Mouse (Mus musculus) MEL-GATA-1-ER (cell line): ENCODE results near the gene Myo7a.

Experiments used
- DNase-seq: peaks from one replicate; pipeline ENCODE4 v3.0.0-alpha.2; 2012; ENCODE audit warnings: low read depth; ENCODE audit errors: extremely low read depth

Gene Myo7a

GRCm38 (mm10) chr7:98142648-98143047 is 23.3 kb upstream of the Myo7a start:
- DNase-seq, result no peak

GRCm38 (mm10) chr7:98142247-98142646 is 22.9 kb upstream of the Myo7a start:
- DNase-seq, result no peak

- no peak for DNase-seq
Measured at GRCm38 (mm10) chr7:98141206-98141605, 21.9 kb upstream of the Myo7a start.

GRCm38 (mm10) chr7:98140597-98140996 is 21.3 kb upstream of the Myo7a start:
- no peak for DNase-seq

GRCm38 (mm10) chr7:98139216-98139615 is 19.9 kb upstream of the Myo7a start:
- DNase-seq, result no peak

- no peak for DNase-seq
Measured at GRCm38 (mm10) chr7:98137995-98138394, 18.7 kb upstream of the Myo7a start.

GRCm38 (mm10) chr7:98137583-98137982 is 18.3 kb upstream of the Myo7a start:
- no peak for DNase-seq

- no peak for DNase-seq
Measured at GRCm38 (mm10) chr7:98131751-98132150, 12.4 kb upstream of the Myo7a start.

- no peak for DNase-seq
Measured at GRCm38 (mm10) chr7:98125473-98125872, 6.1 kb upstream of the Myo7a start.

- no peak for DNase-seq
Measured at GRCm38 (mm10) chr7:98124701-98125100, 5.4 kb upstream of the Myo7a start.

- no peak for DNase-seq
Measured at GRCm38 (mm10) chr7:98121673-98122072, 2.3 kb upstream of the Myo7a start.

- no peak for DNase-seq
Measured at GRCm38 (mm10) chr7:98121241-98121640, 1.9 kb upstream of the Myo7a start.

GRCm38 (mm10) chr7:98120325-98120724 is 1.0 kb upstream of the Myo7a start:
- DNase-seq, result peak; percentile 38

GRCm38 (mm10) chr7:98119961-98120232 is 573 bp upstream of the Myo7a start:
- no peak for DNase-seq

- DNase-seq, result no peak
Measured at GRCm38 (mm10) chr7:98117012-98117660, 2.2 kb downstream of the Myo7a start.

- DNase-seq, result no peak
Measured at GRCm38 (mm10) chr7:98114656-98115055, 4.7 kb downstream of the Myo7a start.

GRCm38 (mm10) chr7:98111233-98111632 is 8.1 kb downstream of the Myo7a start:
- no peak for DNase-seq

- DNase-seq, result no peak
Measured at GRCm38 (mm10) chr7:98109771-98110170, 9.6 kb downstream of the Myo7a start.

GRCm38 (mm10) chr7:98108636-98109430 is 10.5 kb downstream of the Myo7a start:
- DNase-seq, result no peak

GRCm38 (mm10) chr7:98106272-98106671 is 13.1 kb downstream of the Myo7a start:
- DNase-seq, result no peak

- DNase-seq, result no peak
Measured at GRCm38 (mm10) chr7:98104481-98105435, 14.6 kb downstream of the Myo7a start.

- DNase-seq, result no peak
Measured at GRCm38 (mm10) chr7:98103942-98104292, 15.4 kb downstream of the Myo7a start.
